ENCODE assay signal across 9 mouse cellular contexts in the genomic region with DNA sequence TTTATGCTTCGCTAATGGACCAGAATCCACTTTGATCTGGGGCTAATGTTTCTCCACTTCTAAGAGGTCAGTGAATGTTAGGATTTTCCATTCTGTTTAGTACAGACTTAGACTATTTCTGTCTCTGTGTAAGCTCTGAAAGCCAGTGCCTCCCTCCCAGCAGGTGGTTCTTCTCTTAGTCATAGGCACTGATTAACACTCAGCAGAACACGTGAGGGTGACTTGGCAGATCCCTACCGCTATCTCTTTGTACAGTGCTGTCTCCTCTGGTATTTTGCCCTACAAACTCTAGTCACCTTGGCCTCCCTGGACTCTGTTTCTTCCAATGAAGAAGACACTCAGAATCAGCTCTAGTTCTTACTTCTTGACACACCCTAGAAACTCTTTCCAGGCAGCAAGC. TPM values are rescaled to one million over a fixed set of nuclear protein-coding genes. Genes with fewer than 3 reads are reported as not detected.
DNase-seq lines count a peak whose midpoint lies in the region; ATAC-seq and TF ChIP-seq lines count a peak whose summit lies in the region.
"Had no signal": no experiment of that assay in that cellular context is flagged by ENCODE, and none has a peak within 500 bp of the region (broad histone marks: within the 10 kb centered on the region; RNA-seq: fewer than 3 reads in every experiment).

No protein-coding gene starts in this region.

- H3K27ac ChIP-seq in liver, adult 2 months (replicated peaks; ENCODE audit: insufficient read depth, low read depth, low read length), result peak overlapping the region; percentile 98
- H3K27ac ChIP-seq in liver, embryonic 11.5 days (ENCODE audit: low read depth, low read length), result no peak overlapping the region
- H3K27ac ChIP-seq in brown adipose tissue, adult 24 weeks (replicated peaks; ENCODE audit: low read depth, low read length), result peak overlapping the region; percentile 100
- peak overlapping the region; percentile 21; the same call in 1 of the 2 replicates for H3K27ac ChIP-seq in stomach, embryonic 16.5 days (ENCODE audit: low read length)
- no peak overlapping the region for H3K27ac ChIP-seq in neural tube, embryonic 15.5 days (replicated peaks)
- H3K27ac ChIP-seq: midbrain, embryonic 10.5 days had no signal

- H3K9me3 ChIP-seq in liver, embryonic 11.5 days (ENCODE audit: control insufficient read depth, low read length), result peaks cover 3% of the 10 kb centered on the region; the same call in 1 of the 2 replicates
- H3K9me3 ChIP-seq in stomach, embryonic 16.5 days (replicated peaks; ENCODE audit: control insufficient read depth, low read length), result no peaks in the 10 kb centered on the region
- no peaks in the 10 kb centered on the region for H3K9me3 ChIP-seq in neural tube, embryonic 15.5 days (replicated peaks)

- TF ChIP-seq CTCF in liver, adult 2 months (IDR thresholded peaks at IDR 0.05; ENCODE audit: low read depth, low read length), result no peak

- ATAC-seq in liver, embryonic 11.5 days (replicated peaks; ENCODE audit: low FRiP score), result no peak
- ATAC-seq in stomach, embryonic 16.5 days (ENCODE audit: insufficient read depth, low FRiP score), result peak; percentile 83
- ATAC-seq in neural tube, embryonic 15.5 days (ENCODE audit: low FRiP score), result no peak
- ATAC-seq: inflammation-experienced regulatory T-cells, adult 6 months had no signal

- no peaks in the 10 kb centered on the region for H3K27me3 ChIP-seq in liver, adult 2 months (ENCODE audit: control insufficient read depth, insufficient read depth, low read length)
- H3K27me3 ChIP-seq in liver, embryonic 11.5 days (replicated peaks; ENCODE audit: control insufficient read depth, insufficient read depth, low read length), result no peaks in the 10 kb centered on the region
- H3K27me3 ChIP-seq in stomach, embryonic 16.5 days (ENCODE audit: control insufficient read depth, insufficient read depth, low read length), result no peaks in the 10 kb centered on the region
- no peaks in the 10 kb centered on the region for H3K27me3 ChIP-seq in neural tube, embryonic 15.5 days (replicated peaks)

- 36% methylated on average over 3 of the region's 3 CpGs for WGBS in liver, adult 2 months
- 69% methylated on average over 3 of the region's 3 CpGs for WGBS in liver, embryonic 11.5 days
- WGBS in stomach, embryonic 16.5 days, result 34% methylated on average over 3 of the region's 3 CpGs
- WGBS in neural tube, embryonic 15.5 days, result 88% methylated on average over 3 of the region's 3 CpGs

- no peak overlapping the region for H3K9ac ChIP-seq in liver, adult 2 months (ENCODE audit: low read depth, low read length)
- H3K9ac ChIP-seq in liver, embryonic 11.5 days (ENCODE audit: low read depth, low read length), result no peak overlapping the region
- no peak overlapping the region for H3K9ac ChIP-seq in stomach, embryonic 16.5 days (ENCODE audit: low read length)
- H3K9ac ChIP-seq in neural tube, embryonic 15.5 days (replicated peaks), result no peak overlapping the region

- H3K36me3 ChIP-seq in liver, adult 2 months (ENCODE audit: control insufficient read depth, insufficient read depth, low read length), result no peaks in the 10 kb centered on the region
- H3K36me3 ChIP-seq in liver, embryonic 11.5 days (ENCODE audit: control insufficient read depth, insufficient read depth, low read length), result no peaks in the 10 kb centered on the region
- H3K36me3 ChIP-seq in stomach, embryonic 16.5 days (ENCODE audit: control insufficient read depth, insufficient read depth, low read length), result no peaks in the 10 kb centered on the region
- no peaks in the 10 kb centered on the region for H3K36me3 ChIP-seq in neural tube, embryonic 15.5 days
- H3K36me3 ChIP-seq: midbrain, embryonic 10.5 days had no signal

- no peak overlapping the region for H3K4me2 ChIP-seq in liver, embryonic 11.5 days
- H3K4me2 ChIP-seq in stomach, embryonic 16.5 days (ENCODE audit: low read depth, low read length), result no peak overlapping the region
- H3K4me2 ChIP-seq in neural tube, embryonic 15.5 days, result no peak overlapping the region

- DNase-seq in liver, adult 2 months (ENCODE audit: extremely low read depth, low read depth, low spot score), result peak; percentile 97
- no peak for DNase-seq in liver, embryonic 11.5 days (ENCODE audit: low spot score)
- DNase-seq in kidney, postnatal 36 days, result peak; percentile 81 to 91
- no peak for DNase-seq in adrenal gland, postnatal 25 days

- no peak overlapping the region for H3K4me3 ChIP-seq in liver, adult 2 months (ENCODE audit: insufficient read depth, low read depth, low read length)
- no peak overlapping the region for H3K4me3 ChIP-seq in liver, embryonic 11.5 days (ENCODE audit: low read depth, low read length)
- H3K4me3 ChIP-seq in brown adipose tissue, adult 24 weeks (ENCODE audit: insufficient read depth, low read depth, low read length), result no peak overlapping the region
- H3K4me3 ChIP-seq in stomach, embryonic 16.5 days (replicated peaks; ENCODE audit: low read length), result no peak overlapping the region
- H3K4me3 ChIP-seq in neural tube, embryonic 15.5 days (replicated peaks), result no peak overlapping the region
- H3K4me3 ChIP-seq: midbrain, embryonic 10.5 days had no signal

- peaks cover 20% of the 10 kb centered on the region for H3K4me1 ChIP-seq in liver, adult 2 months (ENCODE audit: control insufficient read depth, insufficient read depth, low read length)
- H3K4me1 ChIP-seq in liver, embryonic 11.5 days (replicated peaks; ENCODE audit: control insufficient read depth, insufficient read depth, low read length), result no peaks in the 10 kb centered on the region
- H3K4me1 ChIP-seq in brown adipose tissue, adult 24 weeks (ENCODE audit: control insufficient read depth, insufficient read depth, insufficient read length, low read length), result peaks cover 13% of the 10 kb centered on the region; the same call in 1 of the 2 replicates
- H3K4me1 ChIP-seq in stomach, embryonic 16.5 days (ENCODE audit: control insufficient read depth, insufficient read depth, low read length), result peaks cover 8% of the 10 kb centered on the region; the same call in 1 of the 2 replicates
- H3K4me1 ChIP-seq in neural tube, embryonic 15.5 days, result no peaks in the 10 kb centered on the region
- H3K4me1 ChIP-seq: midbrain, embryonic 10.5 days had no signal

- no peaks in the 10 kb centered on the region for H3K79me2 ChIP-seq in liver, adult 2 months (ENCODE audit: control insufficient read depth, insufficient read depth, low read length)

- TF ChIP-seq POLR2A in liver, adult 2 months (IDR thresholded peaks at IDR 0.05; ENCODE audit: extremely low read depth, insufficient read depth, low read length), result no peak

RNA-seq across cellular contexts. Expression of a gene that starts 28.2 kb away (rescaled TPM):
- 116 and 196 TPM in 2 replicates for total RNA-seq in liver, adult 2 months (2014; rRNA removed)
- polyA plus RNA-seq in liver, adult 2 months (2012; rRNA removed), result 48.0 and 52.4 TPM in 2 replicates
- 172 and 182 TPM in 2 replicates for polyA plus RNA-seq in liver, embryonic 11.5 days (2014; fragmentation: Nextera tagmentation; extraction: Ambion mirVana)
- 1,018 and 1,120 TPM in 2 replicates for polyA plus RNA-seq in brown adipose tissue, adult 24 weeks (2012; ENCODE audit: insufficient read depth, insufficient read length, missing spikeins)
- polyA plus RNA-seq in stomach, embryonic 16.5 days (2015; fragmentation: Nextera tagmentation; extraction: Ambion mirVana), result 158 and 187 TPM in 2 replicates
- polyA plus RNA-seq in neural tube, embryonic 15.5 days (2015; fragmentation: Nextera tagmentation; extraction: Ambion mirVana), result 206 and 217 TPM in 2 replicates
- 123 and 131 TPM in 2 replicates for total RNA-seq in adrenal gland, postnatal 25 days (2021)

RNA-seq across cellular contexts. Expression of a gene that starts 28.3 kb away (rescaled TPM):
- total RNA-seq in liver, adult 2 months (2014; rRNA removed), result 22.6 and 33.0 TPM in 2 replicates
- 1.8 and 2.3 TPM in 2 replicates for polyA plus RNA-seq in liver, adult 2 months (2012; rRNA removed)
- polyA plus RNA-seq in liver, embryonic 11.5 days (2014; fragmentation: Nextera tagmentation; extraction: Ambion mirVana), result 6.5 and 7.3 TPM in 2 replicates
- polyA plus RNA-seq in brown adipose tissue, adult 24 weeks (2012; ENCODE audit: insufficient read depth, insufficient read length, missing spikeins), result 25.8 and 36.1 TPM in 2 replicates
- polyA plus RNA-seq in stomach, embryonic 16.5 days (2015; fragmentation: Nextera tagmentation; extraction: Ambion mirVana), result 9.5 TPM in 2 replicates
- 13.1 and 15.4 TPM in 2 replicates for polyA plus RNA-seq in neural tube, embryonic 15.5 days (2015; fragmentation: Nextera tagmentation; extraction: Ambion mirVana)
- total RNA-seq in adrenal gland, postnatal 25 days (2021), result 23.8 and 31.4 TPM in 2 replicates

Comparison
In these comparisons a context has a peak if more than half of its experiments do, and no peak if none do; other contexts are left out.
1. DNase-seq: peak in liver, adult 2 months (single experiment) and kidney, postnatal 36 days (2 of 2); none in liver, embryonic 11.5 days (single experiment) and adrenal gland, postnatal 25 days (single experiment).
2. H3K27ac ChIP-seq: peak in liver, adult 2 months (single experiment), brown adipose tissue, adult 24 weeks (single experiment) and stomach, embryonic 16.5 days (single experiment); none in liver, embryonic 11.5 days (single experiment) and neural tube, embryonic 15.5 days (single experiment).